Comparison of ENCODE assay signal across 7 mouse cellular contexts in the genomic region with DNA sequence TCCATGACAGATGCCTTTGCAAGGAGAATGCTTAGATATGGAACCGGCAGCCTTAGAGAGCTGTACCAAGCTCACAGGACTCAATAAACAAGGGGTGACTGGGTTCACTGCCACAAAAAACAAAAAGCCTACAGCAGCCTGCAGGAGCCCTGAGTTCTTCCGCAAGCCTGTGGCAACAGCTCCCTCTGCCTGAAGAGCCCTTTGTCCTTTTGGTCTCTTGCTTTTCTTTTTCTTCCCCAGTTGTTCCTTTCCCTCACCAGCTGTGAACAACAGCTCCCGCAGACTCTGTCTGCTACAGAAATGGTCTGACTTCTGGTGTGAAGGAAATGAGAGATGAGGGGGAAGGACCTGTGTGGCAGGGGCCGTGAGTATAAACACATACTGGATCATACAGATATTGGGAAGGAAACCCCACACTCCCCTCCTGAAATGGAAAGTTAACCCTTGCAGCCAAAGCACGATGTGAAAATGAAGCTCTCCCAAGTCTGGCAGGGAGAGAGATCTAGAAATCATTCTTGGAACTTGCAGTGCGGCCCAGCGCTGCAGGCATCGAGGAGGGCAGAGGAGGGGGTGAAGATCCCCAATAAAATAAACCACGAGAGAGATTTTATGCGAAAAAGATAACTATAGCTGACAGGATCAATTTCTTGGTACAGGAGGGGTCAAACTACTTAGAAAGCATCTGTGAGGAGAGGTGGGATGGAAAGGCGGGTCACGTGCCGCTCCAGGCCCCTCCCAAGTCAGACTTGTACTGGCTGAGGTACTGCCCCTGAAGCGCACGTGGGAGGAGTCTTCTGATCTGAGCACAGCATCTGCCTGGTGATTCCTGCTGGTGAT.
A peak's percentile ranks its signal among the peaks of the same experiment; 100 is the strongest.
DNase-seq lines count a peak whose midpoint lies in the region; ATAC-seq lines count a peak whose summit lies in the region.

No protein-coding gene starts in this region.

- H3K27ac ChIP-seq in forebrain, embryonic 12.5 days = peak overlapping the region; percentile 78
- peak overlapping the region; percentile 22 for H3K27ac ChIP-seq in lung, embryonic 15.5 days

- peaks cover 40% of the 10 kb centered on the region for H3K4me1 ChIP-seq in forebrain, embryonic 12.5 days
- H3K4me1 ChIP-seq in lung, embryonic 15.5 days = peaks cover 15% of the 10 kb centered on the region

- DNase-seq in heart, postnatal 14 days = peak; percentile 15 to 41
- DNase-seq in kidney, postnatal 25 days = peak; percentile 53 to 70
- DNase-seq in retina, embryonic 14.5 days (ENCODE audit: low spot score) = peak; percentile 52

- intact Hi-C loops in heart, postnatal 14 days (cut with DNase I) = loop anchor here (5.0 kb wide), 1 partner anchor 190 kb away; no protein-coding TSS in a partner anchor

- H3K4me2 ChIP-seq in forebrain, embryonic 12.5 days = peak overlapping the region; percentile 43
- H3K4me2 ChIP-seq in lung, embryonic 15.5 days = peak overlapping the region; percentile 52

- no peaks in the 10 kb centered on the region for H3K27me3 ChIP-seq in forebrain, embryonic 12.5 days
- no peaks in the 10 kb centered on the region for H3K27me3 ChIP-seq in lung, embryonic 15.5 days

- H3K4me3 ChIP-seq in forebrain, embryonic 12.5 days (replicated peaks) = peak overlapping the region; percentile 10; the same call in 1 of the 2 replicates
- peak overlapping the region; percentile 18 for H3K4me3 ChIP-seq in lung, embryonic 15.5 days

- no peaks in the 10 kb centered on the region for H3K9me3 ChIP-seq in forebrain, embryonic 12.5 days
- no peaks in the 10 kb centered on the region for H3K9me3 ChIP-seq in lung, embryonic 15.5 days

- ATAC-seq in CD4-positive, CD25-positive, alpha-beta regulatory T cell, adult 4 months = peak; percentile 94
- peak; percentile 86 for ATAC-seq in activated CD4-positive, CD25-positive, alpha-beta regulatory T cell, adult 4 months
- peak; percentile 78 for ATAC-seq in forebrain, embryonic 12.5 days (ENCODE audit: low FRiP score)
- ATAC-seq in lung, embryonic 15.5 days (ENCODE audit: borderline replicate concordance, extremely low read depth, low FRiP score, low TSS enrichment) = peak; percentile 61; the same call in 1 of the 2 replicates

- 10% methylated on average over 15 of the region's 15 CpGs for WGBS in forebrain, embryonic 12.5 days
- WGBS in lung, embryonic 15.5 days = 7% methylated on average over 15 of the region's 15 CpGs

- no peak overlapping the region; the same call in 1 of the 2 replicates for H3K9ac ChIP-seq in forebrain, embryonic 12.5 days
- 0 out of 2 replicates have a peak overlapping the region, but pooled peaks have one; percentile 3 for H3K9ac ChIP-seq in lung, embryonic 15.5 days

- H3K36me3 ChIP-seq in forebrain, embryonic 12.5 days (replicated peaks) = no peaks in the 10 kb centered on the region
- no peaks in the 10 kb centered on the region for H3K36me3 ChIP-seq in lung, embryonic 15.5 days

Comparison
In these comparisons a context has a peak if more than half of its experiments do, and no peak if none do; other contexts are left out.
1. Peak in every context shown above with its lines: DNase-seq, ATAC-seq, H3K4me3 ChIP-seq and H3K27ac ChIP-seq.